Mouse (Mus musculus) midbrain, postnatal 0 days (tissue): Measurements from ENCODE around the gene Dcp1b. TPM values are rescaled to one million over a fixed set of nuclear protein-coding genes. Genes with fewer than 3 reads are reported as not detected.
A peak's percentile ranks its signal among the peaks of the same experiment; 100 is the strongest.

ENCODE experiments used
- ATAC-seq: fragments of 200-750 bp; cut with Nextera tagmentation; 2 replicates; pipeline ENCODE4 v1.8.0; 2017; ENCODE audit warnings: moderate number of reproducible peaks, mild to moderate bottlenecking, moderate TSS enrichment, moderate library complexity; ENCODE audit not compliant: low FRiP score
- DNase-seq: peaks from one replicate; pipeline ENCODE4 v3.0.0-alpha.2; 2015; ENCODE audit warnings: low spot score
- H3K27ac ChIP-seq: fragments of 300-500 bp; sonication (generic); 2 replicates; pipeline ENCODE4 v1.5.1; 2014; ENCODE audit warnings: low read depth, mild to moderate bottlenecking, low read length, mixed read lengths
- H3K27me3 ChIP-seq: fragments of 300-500 bp; sonication (generic); 2 replicates; pipeline ENCODE4 v1.6.1; 2014; ENCODE audit warnings: low read length, control low read depth, mixed read lengths; ENCODE audit not compliant: insufficient read depth
- H3K36me3 ChIP-seq: fragments of 300-500 bp; sonication (generic); 2 replicates; pipeline ENCODE4 v1.6.1; 2014; ENCODE audit warnings: low read length, control low read depth, mixed read lengths; ENCODE audit not compliant: insufficient read depth
- H3K4me1 ChIP-seq: fragments of 300-500 bp; sonication (generic); 2 replicates; pipeline ENCODE4 v1.6.1; 2014; ENCODE audit warnings: mild to moderate bottlenecking, control low read depth, antibody characterized with exemption, low read length, mixed read lengths; ENCODE audit not compliant: insufficient read depth
- H3K4me2 ChIP-seq: fragments of 300-500 bp; sonication (generic); 2 replicates; pipeline ENCODE4 v1.6.1; 2014; ENCODE audit warnings: low read depth, mild to moderate bottlenecking, low read length, mixed read lengths; ENCODE audit not compliant: poor library complexity, severe bottlenecking
- H3K4me3 ChIP-seq: fragments of 300-500 bp; sonication (generic); 2 replicates; pipeline ENCODE4 v1.5.1; 2014; ENCODE audit warnings: low read depth, mild to moderate bottlenecking, low read length, moderate library complexity
- H3K9ac ChIP-seq: fragments of 300-500 bp; sonication (generic); replicated peaks from 2 replicates; pipeline ENCODE4 v1.6.1; 2014; ENCODE audit warnings: mild to moderate bottlenecking, low read length, moderate library complexity, mixed read lengths; ENCODE audit not compliant: poor library complexity, severe bottlenecking
- H3K9me3 ChIP-seq: fragments of 300-500 bp; sonication (generic); 2 replicates; pipeline ENCODE4 v1.6.1; 2016; ENCODE audit warnings: low read length, control low read depth
- CTCF ChIP-seq: IDR thresholded peaks from 2 replicates; pipeline ENCODE4 v1.5.1; 2016; ENCODE audit warnings: antibody characterized with exemption, mild to moderate bottlenecking
- WGBS: fragments of 180-500 bp; shearing (Covaris S2); extraction: QIAGEN DNeasy Blood & Tissue Kit; methylation state at CpG from one replicate; pipeline ENCODE4 v1.1.7; 2014; 5-methylcytosine and 5-hydroxymethylcytosine counted together
- polyA plus RNA-seq: library from polyadenylated mRNA; unstranded; fragments of >200 nt; fragmentation: Nextera tagmentation; extraction: Ambion mirVana; gene quantifications from 2 replicates; pipeline ENCODE4 v1.2.1, GENCODE M21; 2015
- total RNA-seq: library from RNA; depleted of rRNA; stranded (reverse); fragments of >200 nt; gene quantifications from 2 replicates; pipeline ENCODE4 v1.2.3, GENCODE M21; 2014

Dcp1b gene
- total and polyA plus RNA-seq, 2 experiments from 2014 or later: 11.7 to 22.6 TPM

DNA sequence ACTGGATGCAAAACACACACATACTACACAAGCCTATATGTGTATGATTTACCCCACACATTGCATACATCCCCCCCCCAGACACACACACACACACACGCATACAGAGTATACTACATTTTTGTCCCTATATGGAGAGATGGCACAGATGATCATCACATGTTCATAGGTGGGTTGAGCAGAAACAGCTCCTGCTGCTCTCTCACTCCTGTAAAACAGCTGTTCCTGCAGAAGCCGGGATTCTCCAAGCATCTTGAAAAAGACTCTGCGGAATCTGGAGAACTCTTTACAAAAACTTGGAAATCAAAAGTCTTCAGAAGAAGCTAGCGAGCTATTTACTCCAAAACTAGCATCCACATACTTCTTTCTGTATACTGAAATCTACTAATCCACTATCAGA lies 42.2 kb upstream of the Dcp1b start:
- Histone ChIP-seq H3K27me3 (no peaks in the 10 kb centered on the region), H3K4me2 (no peak overlapping the region), H3K9ac (no peak overlapping the region), H3K27ac (no peak overlapping the region), H3K4me3 (no peak overlapping the region), H3K4me1 (no peaks in the 10 kb centered on the region), H3K9me3 (no peaks in the 10 kb centered on the region), H3K36me3 (no peaks in the 10 kb centered on the region)
- no peak for TF ChIP-seq CTCF
- DNase-seq (no peak), ATAC-seq (no peak)
- 91% methylated on average over 4 of the region's 4 CpGs for WGBS

DNA sequence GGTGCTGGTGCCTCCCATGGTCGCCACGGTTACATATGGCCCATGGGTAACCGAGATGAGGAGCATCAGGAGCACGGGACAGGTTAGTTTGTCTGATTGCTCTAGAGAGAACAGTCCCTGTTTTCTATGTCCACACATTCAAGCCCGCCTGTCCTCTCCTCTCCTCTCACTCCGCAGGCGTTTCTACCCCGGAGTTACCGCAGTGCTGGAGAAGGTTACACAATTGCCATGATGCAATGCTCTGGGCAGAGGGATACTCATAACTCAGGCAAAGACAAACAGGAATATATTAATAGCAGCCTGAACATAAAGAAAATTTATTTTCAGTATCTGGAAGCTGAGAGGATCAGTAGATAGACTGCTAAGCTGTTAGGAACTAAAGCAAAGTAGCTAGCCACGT lies 37.3 kb upstream of the Dcp1b start:
- H3K27me3 ChIP-seq: no peaks in the 10 kb centered on the region
- H3K27ac ChIP-seq: no peak overlapping the region
- 89% methylated on average over 10 of the region's 10 CpGs for WGBS
- no peak overlapping the region for H3K4me2 ChIP-seq
- H3K9ac ChIP-seq: no peak overlapping the region
- TF ChIP-seq CTCF: no peak
- no peaks in the 10 kb centered on the region for H3K36me3 ChIP-seq
- DNase-seq (no peak), ATAC-seq (no peak)
- H3K4me3 ChIP-seq: no peak overlapping the region
- H3K9me3 ChIP-seq: no peaks in the 10 kb centered on the region
- H3K4me1 ChIP-seq: no peaks in the 10 kb centered on the region

DNA sequence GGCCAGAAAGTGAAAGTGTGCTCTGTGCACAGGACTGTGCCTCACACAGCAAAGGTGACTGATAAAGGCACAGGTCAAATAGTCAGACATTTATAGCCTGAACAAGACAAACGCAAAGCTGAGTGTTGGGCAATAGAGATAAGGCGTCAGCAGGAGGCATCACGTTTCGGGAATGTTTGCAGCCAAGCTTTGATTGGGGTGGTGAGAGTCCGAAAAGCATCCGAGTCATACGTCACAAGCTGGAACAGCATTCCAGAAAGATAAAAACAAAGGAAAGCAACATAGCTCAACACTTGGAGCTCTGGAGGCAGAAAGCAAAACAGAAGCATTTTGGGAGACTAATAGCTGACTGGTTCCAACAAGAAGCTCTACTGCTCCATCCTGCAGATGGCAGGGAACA lies 35.5 kb upstream of the Dcp1b start:
- H3K9ac ChIP-seq: no peak overlapping the region
- H3K4me2 ChIP-seq: no peak overlapping the region
- no peaks in the 10 kb centered on the region for H3K9me3 ChIP-seq
- H3K4me1 ChIP-seq: no peaks in the 10 kb centered on the region
- no peak overlapping the region for H3K27ac ChIP-seq
- TF ChIP-seq CTCF: no peak
- no peaks in the 10 kb centered on the region for H3K36me3 ChIP-seq
- H3K4me3 ChIP-seq: no peak overlapping the region
- ATAC-seq: no peak
- WGBS: 84% methylated on average over 7 of the region's 7 CpGs
- H3K27me3 ChIP-seq: no peaks in the 10 kb centered on the region
- DNase-seq: no peak

DNA sequence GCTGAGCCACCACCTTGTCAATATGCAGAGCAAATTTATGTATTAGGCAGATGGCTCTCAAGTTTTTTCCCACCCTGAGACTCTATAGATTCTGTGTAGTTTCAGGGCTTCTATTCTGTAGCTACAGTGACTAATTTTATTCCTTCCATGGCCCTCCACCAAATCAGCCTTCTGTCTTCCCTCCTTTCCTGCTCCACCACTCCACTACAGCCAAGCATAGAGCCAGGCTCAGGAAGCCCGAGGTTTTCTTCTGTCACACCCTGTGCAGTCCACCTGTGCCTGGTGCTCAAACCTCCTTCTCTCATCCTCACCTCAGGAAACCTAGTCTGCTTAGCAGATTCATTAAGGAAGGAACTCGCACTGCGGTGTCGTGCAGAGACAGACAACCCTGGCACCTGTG lies 29.9 kb upstream of the Dcp1b start:
- H3K27ac ChIP-seq: no peak overlapping the region
- DNase-seq: no peak
- no peaks in the 10 kb centered on the region for H3K27me3 ChIP-seq
- H3K36me3 ChIP-seq: no peaks in the 10 kb centered on the region
- no peaks in the 10 kb centered on the region for H3K9me3 ChIP-seq
- H3K9ac ChIP-seq: no peak overlapping the region
- H3K4me2 ChIP-seq: no peak overlapping the region
- no peak for ATAC-seq
- H3K4me1 ChIP-seq: no peaks in the 10 kb centered on the region
- 67% methylated on average over 4 of the region's 4 CpGs for WGBS
- no peak for TF ChIP-seq CTCF
- H3K4me3 ChIP-seq: no peak overlapping the region

DNA sequence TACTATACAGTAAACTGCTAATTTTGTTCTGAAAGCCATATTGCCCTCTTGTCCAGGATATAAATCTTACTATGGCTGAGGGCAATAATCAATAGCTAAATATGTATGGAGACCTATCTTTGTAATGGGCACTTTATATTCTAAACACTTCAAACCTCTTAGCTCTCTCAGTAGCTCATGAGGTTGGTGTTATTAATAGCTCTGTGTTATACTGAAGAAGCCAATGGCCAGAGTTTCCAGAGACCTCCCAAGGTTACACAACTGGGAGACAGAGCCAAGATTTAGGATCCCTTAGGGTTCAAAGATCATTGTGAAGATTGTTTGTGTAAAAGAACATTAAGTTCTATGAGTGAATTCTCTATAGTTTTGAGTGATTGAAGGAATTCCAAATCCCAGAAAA lies 9.4 kb upstream of the Dcp1b start:
- Histone ChIP-seq H3K4me1 (no peaks in the 10 kb centered on the region), H3K27ac (no peak overlapping the region), H3K9ac (no peak overlapping the region), H3K4me3 (no peak overlapping the region), H3K9me3 (no peaks in the 10 kb centered on the region), H3K36me3 (no peaks in the 10 kb centered on the region), H3K4me2 (no peak overlapping the region), H3K27me3 (no peaks in the 10 kb centered on the region)
- TF ChIP-seq CTCF: no peak
- DNase-seq: no peak
- no peak for ATAC-seq

DNA sequence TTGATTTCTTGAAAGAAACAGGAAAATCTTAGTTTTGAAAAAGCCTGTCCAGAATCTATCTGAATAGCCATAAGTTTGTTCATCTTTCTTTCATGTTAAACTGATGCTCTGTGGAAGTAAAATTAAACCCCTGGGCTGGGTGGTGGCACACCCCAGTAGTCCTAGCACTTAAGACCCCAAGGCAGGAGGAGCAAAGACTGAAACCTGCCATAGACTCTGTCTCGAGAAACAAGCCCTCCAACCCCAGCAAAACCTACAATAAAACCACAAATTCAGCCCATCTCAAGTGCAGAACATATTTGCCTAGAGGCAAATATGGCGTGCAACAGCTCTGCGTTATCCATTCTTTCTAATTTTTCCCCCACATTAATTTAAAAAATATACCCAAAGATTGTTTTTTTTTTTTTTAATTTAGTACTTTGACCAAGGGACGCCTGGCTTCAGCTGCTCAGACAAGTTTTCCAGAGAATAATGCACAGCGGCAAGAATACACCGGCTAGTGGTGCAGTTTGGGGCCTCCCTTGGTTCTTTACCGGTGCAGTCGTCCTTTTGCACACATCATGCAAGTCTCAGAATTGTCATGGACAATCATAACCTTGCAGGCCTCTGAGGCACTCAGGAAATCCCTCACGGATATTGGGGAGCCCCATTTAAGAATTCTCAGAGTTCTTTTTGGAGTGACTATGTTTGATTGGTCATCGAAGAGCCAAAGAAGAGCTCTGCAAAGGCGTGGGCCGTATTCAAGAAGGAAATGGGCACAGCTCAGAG lies 562 bp upstream of the Dcp1b start:
- 49% methylated on average over 12 of the region's 12 CpGs for WGBS
- Histone ChIP-seq H3K4me3 (peak overlapping the region; percentile 96), H3K36me3 (no peaks in the 10 kb centered on the region), H3K9ac (no peak overlapping the region), H3K27me3 (no peaks in the 10 kb centered on the region), H3K4me1 (peaks cover 9% of the 10 kb centered on the region; the same call in 1 of the 2 replicates), H3K9me3 (no peaks in the 10 kb centered on the region), H3K4me2 (peak overlapping the region; percentile 48), H3K27ac (peak overlapping the region; percentile 95)
- DNase-seq (no peak), ATAC-seq (peak; percentile 28; the same call in 1 of the 2 replicates)
- no peak for TF ChIP-seq CTCF
